Mouse (Mus musculus) testis, adult 2 months (tissue): ENCODE results near the gene Ktn1. TPM values are rescaled to one million over a fixed set of nuclear protein-coding genes. Genes with fewer than 3 reads are reported as not detected.

Source experiments
- H3K27ac ChIP-seq: fragments of 200-500 bp; 2 replicates; pipeline ENCODE4 v1.5.1; 2012; ENCODE audit warnings: low read depth, low read length; ENCODE audit not compliant: control insufficient read depth, insufficient read depth
- H3K27me3 ChIP-seq: fragments of 200-500 bp; 2 replicates; pipeline ENCODE4 v1.6.1; 2012; ENCODE audit warnings: mild to moderate bottlenecking, low read length, moderate library complexity; ENCODE audit not compliant: control insufficient read depth, insufficient read depth
- H3K36me3 ChIP-seq: fragments of 200-500 bp; 2 replicates; pipeline ENCODE4 v1.6.1; 2012; ENCODE audit warnings: mild to moderate bottlenecking, low read length; ENCODE audit not compliant: control insufficient read depth, insufficient read depth
- H3K4me1 ChIP-seq: fragments of 200-500 bp; 2 replicates; pipeline ENCODE4 v1.6.1; 2012; ENCODE audit warnings: low read length; ENCODE audit not compliant: control insufficient read depth, insufficient read depth
- H3K4me3 ChIP-seq: fragments of 200-500 bp; 2 replicates; pipeline ENCODE4 v1.5.1; 2012; ENCODE audit warnings: low read depth, mild to moderate bottlenecking, low read length, moderate library complexity, mixed read lengths; ENCODE audit not compliant: control insufficient read depth
- CTCF ChIP-seq: fragments of 200-500 bp; IDR thresholded peaks from 2 replicates; pipeline ENCODE4 v1.5.1; 2012; ENCODE audit warnings: low read depth, mild to moderate bottlenecking, inconsistent platforms, low read length, moderate library complexity; ENCODE audit not compliant: control insufficient read depth, insufficient read depth, insufficient replicate concordance
- POLR2A ChIP-seq: fragments of 200-500 bp; IDR thresholded peaks from 2 replicates; pipeline ENCODE4 v1.6.1; 2012; ENCODE audit warnings: low read depth, mild to moderate bottlenecking, inconsistent platforms, low read length, moderate library complexity; ENCODE audit not compliant: control insufficient read depth
- polyA plus RNA-seq: library from polyadenylated mRNA; depleted of rRNA; stranded (reverse); fragments of >200 nt; gene quantifications from 2 replicates; pipeline ENCODE4 v1.2.3, GENCODE M21; 2012; rRNA removed

Gene Ktn1
- polyA plus RNA-seq: 1.1 and 1.2 TPM in 2 replicates

DNA sequence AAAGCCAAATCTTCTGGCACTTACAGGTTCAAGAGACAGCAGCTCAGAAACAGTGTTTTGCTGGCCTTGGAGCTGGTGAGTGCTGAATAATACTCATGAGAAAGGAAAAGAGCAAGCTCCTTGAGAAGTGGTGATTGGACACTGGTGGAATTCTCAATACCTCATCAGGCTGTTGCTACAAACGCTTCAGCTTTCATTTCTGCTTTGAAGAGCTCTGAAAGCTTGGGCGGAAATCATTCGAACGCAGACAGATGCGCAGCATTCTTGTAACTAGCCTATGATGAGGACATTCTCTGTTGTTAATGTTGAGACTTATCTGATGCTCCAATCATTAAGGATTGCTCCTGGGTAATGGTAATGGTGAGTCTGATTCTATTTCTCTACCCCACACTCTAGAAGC, at the start of gene Ktn1:
Gene Ktn1 (plus strand): TSS at position 231 of the 400 bp plus-strand sequence.
- H3K27ac ChIP-seq: no peak within 1 kb of the TSS
- peaks cover 12% of the 10 kb centered on the region for H3K4me1 ChIP-seq
- H3K36me3 ChIP-seq: no peaks in the 10 kb centered on the region
- H3K27me3 ChIP-seq: no peaks in the 10 kb centered on the region
- H3K4me3 ChIP-seq: peak within 1 kb of the TSS; percentile 76
- TF ChIP-seq POLR2A (no peak), CTCF (no peak)

DNA sequence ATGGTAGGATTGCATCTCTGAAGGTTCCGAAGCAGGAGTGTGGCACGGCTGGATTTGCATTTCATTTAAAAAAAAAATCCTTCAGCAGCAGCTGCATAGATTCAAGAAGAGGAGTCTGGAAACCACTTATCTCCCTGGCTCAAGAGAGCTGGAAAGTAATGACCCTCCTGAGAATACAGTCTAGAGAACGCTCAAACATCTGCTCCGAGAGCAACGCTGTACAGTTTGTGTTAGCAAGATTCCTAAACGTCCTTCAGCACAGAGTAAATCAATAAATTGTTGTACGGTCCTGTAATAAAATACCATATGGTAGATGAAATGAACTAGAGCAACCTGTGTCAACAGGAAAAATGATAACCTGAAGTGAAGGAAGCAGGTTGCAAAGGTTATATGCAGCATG, 35.0 kb upstream of the Ktn1 start:
- H3K4me3 ChIP-seq: no peak overlapping the region
- H3K36me3 ChIP-seq: no peaks in the 10 kb centered on the region
- H3K27ac ChIP-seq: no peak overlapping the region
- no peaks in the 10 kb centered on the region for H3K27me3 ChIP-seq
- no peak for TF ChIP-seq CTCF
- no peak for TF ChIP-seq POLR2A
- H3K4me1 ChIP-seq: no peaks in the 10 kb centered on the region

DNA sequence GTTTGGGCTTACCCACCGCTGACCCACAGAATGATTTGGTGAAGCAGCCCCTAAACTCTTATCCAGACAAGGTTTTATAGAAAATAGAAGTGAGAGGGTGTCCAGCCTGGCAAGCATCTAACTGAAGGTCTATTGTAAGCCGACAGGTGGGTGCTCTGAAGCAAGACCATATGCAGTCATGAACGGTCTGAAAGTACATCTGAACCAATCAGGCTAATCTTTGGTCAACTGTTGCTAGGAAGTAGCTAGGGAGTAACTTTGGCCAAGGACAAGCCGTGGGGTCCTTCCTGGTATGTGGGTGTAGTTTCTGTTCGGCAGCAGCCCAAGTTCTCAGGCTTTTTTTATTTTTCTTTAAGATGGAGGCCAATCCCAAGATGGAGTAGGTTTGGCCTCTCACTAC, 29.4 kb upstream of the Ktn1 start:
- Histone ChIP-seq H3K27ac (no peak overlapping the region), H3K4me1 (no peaks in the 10 kb centered on the region), H3K4me3 (no peak overlapping the region), H3K36me3 (no peaks in the 10 kb centered on the region), H3K27me3 (no peaks in the 10 kb centered on the region)
- TF ChIP-seq POLR2A (no peak), CTCF (no peak)

- Histone ChIP-seq H3K27ac (no peak overlapping the region), H3K4me3 (no peak overlapping the region), H3K36me3 (no peaks in the 10 kb centered on the region), H3K4me1 (peaks cover 11% of the 10 kb centered on the region), H3K27me3 (no peaks in the 10 kb centered on the region)
- TF ChIP-seq POLR2A (no peak), CTCF (no peak)
Measured at GRCm38 (mm10) chr14:47621901-47622300, 26.3 kb upstream of the Ktn1 start.

DNA sequence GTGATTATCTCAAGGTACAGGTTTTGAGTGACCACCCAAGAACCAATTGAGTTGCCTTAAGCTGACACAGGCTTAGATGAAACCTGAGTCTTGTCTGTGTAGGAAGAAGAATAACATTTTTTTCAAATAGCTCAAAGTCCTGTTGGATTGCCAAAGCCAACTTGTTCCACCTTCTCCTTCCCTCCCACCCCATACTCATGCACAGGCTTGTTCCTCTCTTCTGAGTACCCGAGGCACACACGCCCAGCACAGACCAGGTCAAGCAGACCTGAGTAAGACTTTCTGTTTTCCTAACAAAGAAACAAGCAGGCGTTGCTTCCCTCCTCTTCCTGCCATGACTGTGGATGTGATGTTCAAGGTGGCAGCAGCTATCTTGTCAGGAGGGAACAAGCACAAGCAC, 23.4 kb upstream of the Ktn1 start:
- H3K27me3 ChIP-seq: no peaks in the 10 kb centered on the region
- no peak for TF ChIP-seq CTCF
- TF ChIP-seq POLR2A: no peak
- no peak overlapping the region for H3K27ac ChIP-seq
- peak overlapping the region; percentile 73 for H3K4me3 ChIP-seq
- no peaks in the 10 kb centered on the region for H3K36me3 ChIP-seq
- H3K4me1 ChIP-seq: peaks cover 11% of the 10 kb centered on the region

- Histone ChIP-seq H3K27me3 (no peaks in the 10 kb centered on the region), H3K36me3 (no peaks in the 10 kb centered on the region), H3K27ac (no peak overlapping the region), H3K4me3 (no peak overlapping the region), H3K4me1 (peaks cover 11% of the 10 kb centered on the region)
- TF ChIP-seq POLR2A (no peak), CTCF (no peak)
Measured at GRCm38 (mm10) chr14:47626143-47626542, 22.1 kb upstream of the Ktn1 start.

DNA sequence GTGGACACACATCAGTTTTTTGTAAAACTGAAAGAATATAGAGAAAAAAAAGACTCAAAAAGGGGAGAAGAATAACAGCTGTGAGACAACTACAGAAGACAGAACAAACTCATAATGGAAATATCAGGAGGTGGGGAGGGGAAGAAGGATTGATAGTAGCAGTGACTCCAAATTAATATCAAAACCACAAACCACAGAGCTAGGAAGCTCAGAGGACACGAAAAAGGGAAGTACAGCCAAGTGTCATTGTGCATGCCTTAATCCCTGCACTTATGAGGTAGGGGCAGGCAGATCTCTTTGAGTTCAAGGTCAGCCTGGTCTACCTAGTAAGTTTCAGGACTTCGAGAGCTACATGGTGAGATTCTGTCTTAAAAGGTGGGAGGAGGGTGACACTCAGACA, 21.4 kb upstream of the Ktn1 start:
- H3K36me3 ChIP-seq: no peaks in the 10 kb centered on the region
- no peak overlapping the region for H3K27ac ChIP-seq
- H3K27me3 ChIP-seq: no peaks in the 10 kb centered on the region
- H3K4me1 ChIP-seq: peaks cover 11% of the 10 kb centered on the region
- no peak for TF ChIP-seq POLR2A
- no peak for TF ChIP-seq CTCF
- no peak overlapping the region for H3K4me3 ChIP-seq

- Histone ChIP-seq H3K27me3 (no peaks in the 10 kb centered on the region), H3K27ac (no peak overlapping the region), H3K4me1 (peaks cover 11% of the 10 kb centered on the region), H3K36me3 (no peaks in the 10 kb centered on the region), H3K4me3 (no peak overlapping the region)
- TF ChIP-seq POLR2A (no peak), CTCF (no peak)
Measured at GRCm38 (mm10) chr14:47627360-47627759, 20.9 kb upstream of the Ktn1 start.
